18 mouse cellular contexts compared by ENCODE assay signal in genomic region chr1:33244691-33245090, GRCm38 (mm10).
DNase-seq lines count a peak whose midpoint lies in the region; ATAC-seq lines count a peak whose summit lies in the region.
"Had no signal": no experiment of that assay in that cellular context is flagged by ENCODE, and none has a peak within 500 bp of the region (broad histone marks: within the 10 kb centered on the region; RNA-seq: fewer than 3 reads in every experiment).

No protein-coding gene starts in this region.

- no peak for ATAC-seq in kidney, embryonic 14.5 days (ENCODE audit: low FRiP score, low TSS enrichment)
- no peak for ATAC-seq in neural tube, embryonic 11.5 days (ENCODE audit: insufficient read depth, low FRiP score, low TSS enrichment)
- peak; percentile 55; the same call in 1 of the 2 replicates for ATAC-seq in megakaryocyte progenitor cell, adult 5-6 weeks (replicated peaks; ENCODE audit: poor library complexity)
- ATAC-seq: forebrain, embryonic 15.5 days; inflammation-experienced regulatory T-cells, adult 6 months; midbrain, embryonic 16.5 days had no signal

- no peak overlapping the region for H3K9ac ChIP-seq in kidney, embryonic 14.5 days (ENCODE audit: low read depth, low read length)
- H3K9ac ChIP-seq in neural tube, embryonic 11.5 days (ENCODE audit: low read length) = no peak overlapping the region
- H3K9ac ChIP-seq: forebrain, embryonic 15.5 days; heart, embryonic 13.5 days had no signal

- WGBS in kidney, embryonic 14.5 days = 84% methylated on average over 8 of the region's 8 CpGs
- 88% methylated on average over 8 of the region's 8 CpGs for WGBS in neural tube, embryonic 11.5 days

- no peaks in the 10 kb centered on the region for H3K27me3 ChIP-seq in kidney, embryonic 14.5 days (ENCODE audit: control insufficient read depth, insufficient read depth, low read length)
- H3K27me3 ChIP-seq in neural tube, embryonic 11.5 days (ENCODE audit: control insufficient read depth, insufficient read depth, low read length) = no peaks in the 10 kb centered on the region
- H3K27me3 ChIP-seq: forebrain, embryonic 15.5 days; heart, embryonic 13.5 days had no signal

- no peaks in the 10 kb centered on the region for H3K4me1 ChIP-seq in kidney, embryonic 14.5 days (ENCODE audit: control insufficient read depth, insufficient read depth, low read length)
- no peaks in the 10 kb centered on the region for H3K4me1 ChIP-seq in neural tube, embryonic 11.5 days (ENCODE audit: control insufficient read depth, insufficient read depth, low read length)
- H3K4me1 ChIP-seq: forebrain, embryonic 15.5 days; heart, embryonic 13.5 days had no signal

- H3K4me2 ChIP-seq in kidney, embryonic 14.5 days (replicated peaks; ENCODE audit: low read depth, low read length) = no peak overlapping the region
- no peak overlapping the region for H3K4me2 ChIP-seq in neural tube, embryonic 11.5 days (ENCODE audit: low read depth)
- H3K4me2 ChIP-seq: forebrain, embryonic 15.5 days; heart, embryonic 13.5 days; liver, embryonic 11.5 days had no signal

- peak; percentile 14 to 46 for DNase-seq in cerebellum, postnatal 25 days
- DNase-seq in cerebellum, adult 11 months = no peak
- peak; percentile 11 for DNase-seq in kidney, postnatal 14 days
- peak; percentile 13 for DNase-seq in neural tube, embryonic 11.5 days (ENCODE audit: low spot score)
- no peak for DNase-seq in neural tube, embryonic 10.5 days (ENCODE audit: extremely low spot score, low spot score)
- DNase-seq in left cerebral cortex, adult 8-10 months (ENCODE audit: low spot score in 2 of 2) = no peak
- DNase-seq: cerebellum, adult 11-12 months; lung, adult 2 months; spleen, adult 18-20 months had no signal

- H3K36me3 ChIP-seq in kidney, embryonic 14.5 days (ENCODE audit: control insufficient read depth, insufficient read depth, low read length) = no peaks in the 10 kb centered on the region
- H3K36me3 ChIP-seq in neural tube, embryonic 11.5 days (ENCODE audit: control insufficient read depth, insufficient read depth, low read length) = no peaks in the 10 kb centered on the region
- H3K36me3 ChIP-seq: forebrain, embryonic 15.5 days; heart, embryonic 13.5 days had no signal

- H3K27ac ChIP-seq in kidney, embryonic 14.5 days (ENCODE audit: low read depth, low read length) = no peak overlapping the region
- H3K27ac ChIP-seq in neural tube, embryonic 11.5 days (ENCODE audit: low read depth, low read length) = no peak overlapping the region
- H3K27ac ChIP-seq: forebrain, embryonic 15.5 days; heart, embryonic 13.5 days; kidney, postnatal 0 days had no signal

- no peak overlapping the region for H3K4me3 ChIP-seq in kidney, embryonic 14.5 days (ENCODE audit: low read length)
- H3K4me3 ChIP-seq in neural tube, embryonic 11.5 days (ENCODE audit: low read depth, low read length) = no peak overlapping the region
- H3K4me3 ChIP-seq: erythroblast, embryonic 14.5 days; forebrain, embryonic 15.5 days; heart, embryonic 13.5 days had no signal

- no peaks in the 10 kb centered on the region for H3K9me3 ChIP-seq in kidney, embryonic 14.5 days (ENCODE audit: control insufficient read depth, low read length)
- no peaks in the 10 kb centered on the region for H3K9me3 ChIP-seq in neural tube, embryonic 11.5 days (ENCODE audit: control insufficient read depth, low read length)
- H3K9me3 ChIP-seq: forebrain, embryonic 15.5 days; heart, embryonic 13.5 days had no signal

Comparison
In these comparisons a context has a peak if more than half of its experiments do, and no peak if none do; other contexts are left out.
1. DNase-seq: peak in cerebellum, postnatal 25 days (2 of 2), kidney, postnatal 14 days (single experiment) and neural tube, embryonic 11.5 days (single experiment); none in cerebellum, adult 11 months (single experiment), neural tube, embryonic 10.5 days (single experiment) and left cerebral cortex, adult 8-10 months (0 of 2).